In the genomic region with DNA sequence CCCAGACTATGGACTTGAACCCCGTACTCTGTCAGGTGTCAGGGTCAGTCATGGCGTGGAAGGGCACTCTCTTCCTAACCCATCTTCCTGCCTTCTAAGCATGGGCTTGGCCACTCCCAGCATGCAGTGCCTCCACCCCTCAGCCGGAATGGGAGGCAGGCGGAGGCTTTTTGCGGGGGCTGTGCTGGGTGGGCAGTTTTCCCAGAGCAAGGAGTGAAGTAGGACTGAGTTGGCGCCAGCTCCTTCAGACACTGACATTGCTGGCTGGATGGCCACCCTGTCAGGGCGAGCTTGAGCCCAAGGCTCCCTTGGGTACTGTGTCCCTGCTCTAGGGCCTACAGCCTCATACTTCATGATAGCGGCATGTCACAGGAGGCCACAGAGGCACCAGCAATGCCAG, we compare ENCODE assay signal across 12 mouse cellular contexts. TPM values are rescaled to one million over a fixed set of nuclear protein-coding genes. Genes with fewer than 3 reads are reported as not detected.
DNase-seq lines count a peak whose midpoint lies in the region; ATAC-seq and TF ChIP-seq lines count a peak whose summit lies in the region.
"Had no signal": no experiment of that assay in that cellular context is flagged by ENCODE, and none has a peak within 500 bp of the region (broad histone marks: within the 10 kb centered on the region; RNA-seq: fewer than 3 reads in every experiment).

A gene (plus strand): TSS at position 247 of the 400 bp plus-strand sequence.

- H3K4me2 ChIP-seq in heart, postnatal 0 days (ENCODE audit: low read depth, low read length) = no peak within 1 kb of the TSS
- no peak within 1 kb of the TSS for H3K4me2 ChIP-seq in stomach, embryonic 16.5 days (ENCODE audit: low read depth, low read length)

- H3K36me3 ChIP-seq in heart, postnatal 0 days (replicated peaks; ENCODE audit: control insufficient read depth, insufficient read depth, low read length) = no peaks in the 10 kb centered on the region
- no peaks in the 10 kb centered on the region for H3K36me3 ChIP-seq in stomach, embryonic 16.5 days (ENCODE audit: control insufficient read depth, insufficient read depth, low read length)
- no peaks in the 10 kb centered on the region for H3K36me3 ChIP-seq in midbrain, embryonic 10.5 days

- TF ChIP-seq CTCF in heart, postnatal 0 days (IDR thresholded peaks at IDR 0.05; ENCODE audit: low read depth) = no peak

- H3K9ac ChIP-seq in heart, postnatal 0 days (replicated peaks; ENCODE audit: low read depth, low read length) = no peak within 1 kb of the TSS
- H3K9ac ChIP-seq in stomach, embryonic 16.5 days (ENCODE audit: low read length) = no peak within 1 kb of the TSS

- ATAC-seq in heart, postnatal 0 days (ENCODE audit: insufficient read depth, low read depth) = peak; percentile 44; the same call in 1 of the 2 replicates
- ATAC-seq in stomach, embryonic 16.5 days (ENCODE audit: insufficient read depth, low FRiP score) = peak; percentile 58
- ATAC-seq in granulocyte monocyte progenitor cell, adult 5-6 weeks (replicated peaks; ENCODE audit: poor library complexity, severe bottlenecking) = no peak
- ATAC-seq: activated CD4-positive, CD25-positive, alpha-beta regulatory T cell, adult 4 months had no signal

- H3K27ac ChIP-seq in heart, postnatal 0 days (ENCODE audit: low read depth) = 0 out of 2 replicates have a peak within 1 kb of the TSS, but pooled peaks have one; percentile 11
- no peak within 1 kb of the TSS for H3K27ac ChIP-seq in stomach, embryonic 16.5 days (ENCODE audit: low read length)
- no peak within 1 kb of the TSS for H3K27ac ChIP-seq in midbrain, embryonic 10.5 days (replicated peaks)

- peak; percentile 27 for DNase-seq in left cerebral cortex, postnatal 4 days
- no peak for DNase-seq in left cerebral cortex, postnatal 14 days (ENCODE audit: low spot score in 2 of 2)
- peak; percentile 20 for DNase-seq in heart, postnatal 0 days (ENCODE audit: low spot score)
- DNase-seq in kidney, postnatal 10 days = peak; percentile 73
- DNase-seq in midbrain, embryonic 10.5 days (ENCODE audit: low spot score) = no peak
- DNase-seq: cerebellum, adult 11 months; midbrain, embryonic 14.5 days; thymus, adult 18-20 months had no signal

- intact Hi-C loops in left cerebral cortex, postnatal 4 days (cut with DNase I) = no loop called here
- intact Hi-C loops in left cerebral cortex, postnatal 14 days (cut with DNase I) = no loop called here

- no peaks in the 10 kb centered on the region for H3K9me3 ChIP-seq in heart, postnatal 0 days (replicated peaks; ENCODE audit: control insufficient read depth, low read length)
- no peaks in the 10 kb centered on the region for H3K9me3 ChIP-seq in stomach, embryonic 16.5 days (replicated peaks; ENCODE audit: control insufficient read depth, low read length)
- H3K9me3 ChIP-seq in midbrain, embryonic 10.5 days (replicated peaks) = no peaks in the 10 kb centered on the region

- TF ChIP-seq EP300 in heart, postnatal 0 days (IDR thresholded peaks at IDR 0.05; ENCODE audit: low read depth) = no peak

- no peaks in the 10 kb centered on the region for H3K27me3 ChIP-seq in heart, postnatal 0 days (ENCODE audit: control insufficient read depth, insufficient read depth, low read length)
- H3K27me3 ChIP-seq in stomach, embryonic 16.5 days (ENCODE audit: control insufficient read depth, insufficient read depth, low read length) = no peaks in the 10 kb centered on the region
- H3K27me3 ChIP-seq in midbrain, embryonic 10.5 days (ENCODE audit: low read depth, poor library complexity, severe bottlenecking) = peaks cover 62% of the 10 kb centered on the region

- 42% methylated on average over 8 of the region's 8 CpGs for WGBS in heart, postnatal 0 days
- 59% methylated on average over 8 of the region's 8 CpGs for WGBS in stomach, embryonic 16.5 days
- WGBS in midbrain, embryonic 10.5 days = 74% methylated on average over 8 of the region's 8 CpGs

- no peak within 1 kb of the TSS for H3K4me3 ChIP-seq in heart, postnatal 0 days (ENCODE audit: low read depth, low read length)
- no peak within 1 kb of the TSS for H3K4me3 ChIP-seq in stomach, embryonic 16.5 days (replicated peaks; ENCODE audit: low read length)
- no peak within 1 kb of the TSS for H3K4me3 ChIP-seq in midbrain, embryonic 10.5 days

- no peaks in the 10 kb centered on the region for H3K4me1 ChIP-seq in heart, postnatal 0 days (ENCODE audit: control insufficient read depth, insufficient read depth)
- no peaks in the 10 kb centered on the region for H3K4me1 ChIP-seq in stomach, embryonic 16.5 days (ENCODE audit: control insufficient read depth, insufficient read depth, low read length)
- no peaks in the 10 kb centered on the region for H3K4me1 ChIP-seq in midbrain, embryonic 10.5 days

RNA-seq across cellular contexts. Expression of the gene that starts here (rescaled TPM):
- under 1 TPM in 1 of 2 experiments, not detected in 1; 0.08 TPM for total RNA-seq in left cerebral cortex, postnatal 4 days (2021)
- under 1 TPM in 1 of 2 experiments, not detected in 1; 0.09 TPM for total RNA-seq in left cerebral cortex, postnatal 14 days (2021)
- not detected in 2 replicates for total RNA-seq in heart, postnatal 0 days (2014; rRNA removed; ENCODE audit: low replicate concordance)
- polyA plus RNA-seq in heart, postnatal 0 days (2015; fragmentation: Nextera tagmentation; extraction: Ambion mirVana) = 0.15 and 0.21 TPM in 2 replicates
- 0.99 and 1.1 TPM in 2 replicates for polyA plus RNA-seq in stomach, embryonic 16.5 days (2015; fragmentation: Nextera tagmentation; extraction: Ambion mirVana)
- polyA plus RNA-seq in midbrain, embryonic 10.5 days (2016; fragmentation: Nextera tagmentation; extraction: Ambion mirVana) = 0.02 TPM in 1 of 2 replicates, not detected in the other
- total RNA-seq in granulocyte monocyte progenitor cell, adult 5-6 weeks (2014; fragmentation: Nextera tagmentation) = not detected in 2 replicates
- total RNA-seq in granulocyte monocyte progenitor cell, adult 5-6 weeks (2017) = not detected in 2 replicates
- polyA plus RNA-seq: activated CD4-positive, CD25-positive, alpha-beta regulatory T cell, adult 4 months; limb, embryonic 11.5 days had no signal

Comparison
In these comparisons a context has a peak if more than half of its experiments do, and no peak if none do; other contexts are left out.
1. Peak in DNase-seq in left cerebral cortex, postnatal 4 days; RNA of the gene not detected or under 1 TPM.
2. Peak in DNase-seq, ATAC-seq and H3K27ac ChIP-seq in heart, postnatal 0 days; RNA of the gene not detected or under 1 TPM.